Mouse (Mus musculus): ENCODE measurements at regions not wholly inside any gene's neighbourhood (a gene's known extent, or its start where the extent isn't known, plus 50 kb on each side); places are given as distances from the start of the nearest gene placed in this dataset.

GRCm38 (mm10) chr10:67693586-67693985, 144.8 kb upstream of the Ado start:
- H3K4me3 ChIP-seq (ENCODE audit: extremely low read depth, insufficient read depth, insufficient read length) = no peak overlapping the region
- peaks cover 12% of the 10 kb centered on the region for H3K4me1 ChIP-seq (ENCODE audit: control insufficient read depth, insufficient read depth, insufficient read length)
- no peak overlapping the region for H3K27ac ChIP-seq (ENCODE audit: insufficient read depth, low read length)
- H3K27me3 ChIP-seq (ENCODE audit: control insufficient read depth, insufficient read depth, low read length) = no peaks in the 10 kb centered on the region
- 16% methylated on average over 4 of the region's 4 CpGs for WGBS
- no peaks in the 10 kb centered on the region for H3K36me3 ChIP-seq (ENCODE audit: control insufficient read depth, insufficient read depth, low read length)
- DNase-seq (ENCODE audit: low read depth in 1 of 2, low spot score in 2 of 2) = no peak
- TF ChIP-seq CTCF (IDR thresholded peaks at IDR 0.05; ENCODE audit: extremely low read depth, insufficient read depth, insufficient read length, insufficient replicate concordance) = no peak
- TF ChIP-seq POLR2A (IDR thresholded peaks at IDR 0.05; ENCODE audit: low read depth, low read length) = no peak

DNA sequence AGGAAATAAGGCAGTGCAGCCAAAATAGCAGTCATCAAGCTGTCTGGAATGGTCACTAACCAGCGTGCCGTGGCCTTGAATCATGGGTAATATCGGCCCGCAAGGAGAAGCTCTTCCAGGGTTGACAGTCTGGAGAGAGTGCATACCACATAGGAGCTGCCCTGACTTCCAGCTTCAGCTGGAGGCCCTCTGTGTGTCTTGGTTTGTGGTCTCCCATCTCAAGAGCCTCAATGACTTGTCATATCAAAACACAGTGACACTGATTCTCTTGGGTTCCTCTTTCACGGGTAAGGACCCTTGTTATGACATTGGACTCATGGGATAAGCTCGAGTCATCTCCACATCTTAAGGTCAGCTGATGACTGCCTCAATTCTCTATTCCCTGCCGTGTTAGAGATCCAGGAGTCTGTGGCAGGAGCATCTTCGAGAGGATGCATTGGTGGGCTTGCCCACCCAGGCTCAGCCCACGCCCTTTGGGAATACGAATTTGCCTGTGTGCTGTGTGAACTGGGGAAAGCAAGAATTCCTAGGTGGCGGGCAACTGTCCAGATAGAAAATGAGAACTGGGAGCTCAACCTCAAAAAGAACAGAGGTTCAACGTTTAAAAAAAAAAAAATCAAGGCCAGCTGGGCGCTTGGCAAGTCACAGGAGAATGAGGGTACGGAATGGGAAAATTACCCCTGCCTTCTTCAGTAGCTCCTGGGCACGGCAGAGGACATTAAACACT, 141.4 kb upstream of the Ado start:
- Histone ChIP-seq H3K4me1 (ENCODE audit: control insufficient read depth, insufficient read depth, insufficient read length) (peaks cover 11% of the 10 kb centered on the region), H3K4me3 (ENCODE audit: extremely low read depth, insufficient read depth, insufficient read length) (no peak overlapping the region), H3K27ac (ENCODE audit: insufficient read depth, low read length) (no peak overlapping the region), H3K27me3 (ENCODE audit: control insufficient read depth, insufficient read depth, low read length) (no peaks in the 10 kb centered on the region), H3K36me3 (ENCODE audit: control insufficient read depth, insufficient read depth, low read length) (no peaks in the 10 kb centered on the region)
- no peak for TF ChIP-seq CTCF (IDR thresholded peaks at IDR 0.05; ENCODE audit: extremely low read depth, insufficient read depth, insufficient read length, insufficient replicate concordance)
- no peak for TF ChIP-seq POLR2A (IDR thresholded peaks at IDR 0.05; ENCODE audit: low read depth, low read length)
- 81% methylated on average over 15 of the region's 15 CpGs for WGBS
- no peak for DNase-seq (ENCODE audit: low read depth in 1 of 2, low spot score in 2 of 2)

- no peak for TF ChIP-seq POLR2A (IDR thresholded peaks at IDR 0.05; ENCODE audit: low read depth, low read length)
- TF ChIP-seq CTCF (IDR thresholded peaks at IDR 0.05; ENCODE audit: extremely low read depth, insufficient read depth, insufficient read length, insufficient replicate concordance) = no peak
- H3K36me3 ChIP-seq (ENCODE audit: control insufficient read depth, insufficient read depth, low read length) = no peaks in the 10 kb centered on the region
- 71% methylated on average over 4 of the region's 4 CpGs for WGBS
- DNase-seq (ENCODE audit: low read depth in 1 of 2, low spot score in 2 of 2) = peak; percentile 22 to 41
- H3K27ac ChIP-seq (ENCODE audit: insufficient read depth, low read length) = peak overlapping the region; percentile 86
- no peaks in the 10 kb centered on the region for H3K27me3 ChIP-seq (ENCODE audit: control insufficient read depth, insufficient read depth, low read length)
- H3K4me1 ChIP-seq (ENCODE audit: control insufficient read depth, insufficient read depth, insufficient read length) = peaks cover 11% of the 10 kb centered on the region; the same call in 1 of the 2 replicates
- H3K4me3 ChIP-seq (ENCODE audit: extremely low read depth, insufficient read depth, insufficient read length) = no peak overlapping the region
These were observed 130.6 kb upstream of the Ado start for GRCm38 (mm10) chr10:67679382-67679781.

DNA sequence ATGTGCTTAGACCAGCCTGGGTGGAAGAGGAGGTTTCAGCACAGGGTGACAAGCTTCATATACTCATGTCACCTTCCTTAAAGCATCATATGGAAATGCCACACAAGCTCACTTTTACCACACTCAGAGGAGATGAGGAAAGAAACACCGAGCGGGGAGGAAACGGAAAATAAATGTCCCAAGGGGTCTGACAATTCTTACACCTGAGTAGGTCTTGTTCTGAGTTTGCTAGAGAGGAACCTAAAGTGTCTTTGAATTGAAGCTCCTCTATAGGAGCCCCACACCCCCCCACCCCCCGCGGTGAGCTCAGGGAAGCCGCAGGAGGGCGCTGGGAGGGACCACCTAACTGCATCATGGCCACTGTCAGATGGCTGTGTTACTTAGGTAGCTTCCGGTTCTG, 124.7 kb upstream of the Ado start:
- 55% methylated on average over 8 of the region's 8 CpGs for WGBS
- H3K4me3 ChIP-seq (ENCODE audit: extremely low read depth, insufficient read depth, insufficient read length) = no peak overlapping the region
- peak overlapping the region; percentile 17; the same call in 1 of the 2 replicates for H3K27ac ChIP-seq (ENCODE audit: insufficient read depth, low read length)
- H3K27me3 ChIP-seq (ENCODE audit: control insufficient read depth, insufficient read depth, low read length) = no peaks in the 10 kb centered on the region
- DNase-seq (ENCODE audit: low read depth in 1 of 2, low spot score in 2 of 2) = peak; percentile 45 to 79
- no peak for TF ChIP-seq POLR2A (IDR thresholded peaks at IDR 0.05; ENCODE audit: low read depth, low read length)
- TF ChIP-seq CTCF (IDR thresholded peaks at IDR 0.05; ENCODE audit: extremely low read depth, insufficient read depth, insufficient read length, insufficient replicate concordance) = no peak
- no peaks in the 10 kb centered on the region for H3K36me3 ChIP-seq (ENCODE audit: control insufficient read depth, insufficient read depth, low read length)
- peaks cover 12% of the 10 kb centered on the region; the same call in 1 of the 2 replicates for H3K4me1 ChIP-seq (ENCODE audit: control insufficient read depth, insufficient read depth, insufficient read length)

DNA sequence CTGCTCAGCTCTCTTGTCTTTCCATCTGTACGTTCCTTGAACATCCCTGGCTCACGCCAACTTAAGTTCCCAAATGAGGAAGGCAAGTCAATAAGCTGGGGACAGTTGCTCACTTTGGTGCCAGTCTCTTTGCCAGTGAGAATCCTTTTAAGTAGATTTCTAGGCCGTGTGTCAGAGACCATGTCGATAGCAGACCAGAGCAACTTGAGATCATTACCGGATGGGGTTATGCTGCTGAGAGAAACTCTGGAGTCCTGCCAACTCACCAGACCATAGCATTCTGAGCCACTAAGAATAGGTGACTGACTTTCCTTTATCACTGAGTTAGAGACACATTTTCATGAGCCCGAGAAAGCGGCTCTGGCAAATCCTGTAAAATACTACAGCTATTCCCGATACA, 123.5 kb upstream of the Ado start:
- H3K4me1 ChIP-seq (ENCODE audit: control insufficient read depth, insufficient read depth, insufficient read length) = peaks cover 12% of the 10 kb centered on the region; the same call in 1 of the 2 replicates
- TF ChIP-seq POLR2A (IDR thresholded peaks at IDR 0.05; ENCODE audit: low read depth, low read length) (no peak), CTCF (IDR thresholded peaks at IDR 0.05; ENCODE audit: extremely low read depth, insufficient read depth, insufficient read length, insufficient replicate concordance) (no peak)
- WGBS = 52% methylated on average over 8 of the region's 8 CpGs
- H3K36me3 ChIP-seq (ENCODE audit: control insufficient read depth, insufficient read depth, low read length) = no peaks in the 10 kb centered on the region
- DNase-seq (ENCODE audit: low read depth in 1 of 2, low spot score in 2 of 2) = peak; percentile 71 to 76
- H3K27ac ChIP-seq (ENCODE audit: insufficient read depth, low read length) = peak overlapping the region; percentile 54
- no peak overlapping the region for H3K4me3 ChIP-seq (ENCODE audit: extremely low read depth, insufficient read depth, insufficient read length)
- H3K27me3 ChIP-seq (ENCODE audit: control insufficient read depth, insufficient read depth, low read length) = no peaks in the 10 kb centered on the region

DNA sequence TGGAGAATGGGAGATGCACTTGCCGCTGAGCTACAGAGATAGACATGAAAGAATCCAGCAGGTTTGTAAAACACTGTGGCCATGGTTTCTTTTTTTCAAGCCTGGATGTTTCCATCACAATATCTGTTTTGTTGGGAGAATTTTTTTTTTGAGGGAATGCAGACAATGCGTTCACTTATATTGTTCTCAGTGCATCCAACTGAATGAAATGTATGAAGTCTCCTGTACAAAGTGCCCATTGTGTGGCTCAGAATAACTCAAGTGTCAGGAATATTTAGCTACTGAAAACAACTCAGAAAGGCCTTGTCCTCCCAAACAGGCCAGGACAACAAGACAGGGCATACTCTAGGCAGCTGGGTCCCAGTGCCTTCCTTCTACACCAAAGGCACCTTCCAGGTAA, 120.3 kb upstream of the Ado start:
- H3K4me1 ChIP-seq (ENCODE audit: control insufficient read depth, insufficient read depth, insufficient read length) = peaks cover 12% of the 10 kb centered on the region; the same call in 1 of the 2 replicates
- H3K27me3 ChIP-seq (ENCODE audit: control insufficient read depth, insufficient read depth, low read length) = no peaks in the 10 kb centered on the region
- WGBS = 95% methylated on average over 2 of the region's 2 CpGs
- no peaks in the 10 kb centered on the region for H3K36me3 ChIP-seq (ENCODE audit: control insufficient read depth, insufficient read depth, low read length)
- no peak for DNase-seq (ENCODE audit: low read depth in 1 of 2, low spot score in 2 of 2)
- TF ChIP-seq POLR2A (IDR thresholded peaks at IDR 0.05; ENCODE audit: low read depth, low read length) (no peak), CTCF (IDR thresholded peaks at IDR 0.05; ENCODE audit: extremely low read depth, insufficient read depth, insufficient read length, insufficient replicate concordance) (no peak)
- no peak overlapping the region for H3K27ac ChIP-seq (ENCODE audit: insufficient read depth, low read length)
- H3K4me3 ChIP-seq (ENCODE audit: extremely low read depth, insufficient read depth, insufficient read length) = no peak overlapping the region

- TF ChIP-seq POLR2A (IDR thresholded peaks at IDR 0.05; ENCODE audit: low read depth, low read length) (no peak), CTCF (IDR thresholded peaks at IDR 0.05; ENCODE audit: extremely low read depth, insufficient read depth, insufficient read length, insufficient replicate concordance) (no peak)
- no peak for DNase-seq (ENCODE audit: low read depth in 1 of 2, low spot score in 2 of 2)
These were observed 114.3 kb upstream of the Ado start for GRCm38 (mm10) chr10:67663028-67663427.

More at GRCm38 (mm10) chr10:67663028-67663427, 114.3 kb upstream of the Ado start:
- 85% methylated on average over 3 of the region's 3 CpGs for WGBS
- H3K27ac ChIP-seq (ENCODE audit: insufficient read depth, low read length) = no peak overlapping the region
- no peaks in the 10 kb centered on the region for H3K4me1 ChIP-seq (ENCODE audit: control insufficient read depth, insufficient read depth, insufficient read length)
- H3K27me3 ChIP-seq (ENCODE audit: control insufficient read depth, insufficient read depth, low read length) = no peaks in the 10 kb centered on the region
- no peaks in the 10 kb centered on the region for H3K36me3 ChIP-seq (ENCODE audit: control insufficient read depth, insufficient read depth, low read length)
- no peak overlapping the region for H3K4me3 ChIP-seq (ENCODE audit: extremely low read depth, insufficient read depth, insufficient read length)

Data from spleen, adult 2 months (tissue).